Mouse (Mus musculus) stomach, embryonic 15.5 days (tissue): ENCODE measurements around the gene Rnf19b. TPM values are rescaled to one million over a fixed set of nuclear protein-coding genes. Genes with fewer than 3 reads are reported as not detected.

Source experiments
- ATAC-seq: fragments of 200-750 bp; cut with Nextera tagmentation; 2 replicates; pipeline ENCODE4 v1.8.0; 2017; ENCODE audit warnings: low read depth, moderate number of reproducible peaks, moderate TSS enrichment; ENCODE audit not compliant: insufficient read depth, low FRiP score
- H3K27ac ChIP-seq: fragments of 300-500 bp; sonication (generic); 2 replicates; pipeline ENCODE4 v1.5.1; 2015; ENCODE audit warnings: mild to moderate bottlenecking, inconsistent platforms
- H3K27me3 ChIP-seq: fragments of 300-500 bp; sonication (generic); replicated peaks from 2 replicates; pipeline ENCODE4 v1.6.1; 2015; ENCODE audit warnings: inconsistent platforms
- H3K36me3 ChIP-seq: fragments of 300-500 bp; sonication (generic); 2 replicates; pipeline ENCODE4 v1.6.1; 2015; ENCODE audit warnings: inconsistent platforms
- H3K4me1 ChIP-seq: fragments of 300-500 bp; sonication (generic); 2 replicates; pipeline ENCODE4 v1.6.1; 2015; ENCODE audit warnings: inconsistent platforms
- H3K4me2 ChIP-seq: fragments of 300-500 bp; sonication (generic); 2 replicates; pipeline ENCODE4 v1.6.1; 2015; ENCODE audit warnings: mild to moderate bottlenecking, inconsistent platforms
- H3K4me3 ChIP-seq: fragments of 300-500 bp; sonication (generic); replicated peaks from 2 replicates; pipeline ENCODE4 v1.5.1; 2015; ENCODE audit warnings: inconsistent platforms
- H3K9ac ChIP-seq: fragments of 300-500 bp; sonication (generic); 2 replicates; pipeline ENCODE4 v1.6.1; 2015; ENCODE audit warnings: inconsistent platforms
- H3K9me3 ChIP-seq: fragments of 300-500 bp; sonication (generic); 2 replicates; pipeline ENCODE4 v1.6.1; 2016; ENCODE audit warnings: inconsistent platforms
- WGBS: fragments of 180-500 bp; shearing (Covaris S2); methylation state at CpG from one replicate; pipeline ENCODE4 v1.1.7; 2015; 5-methylcytosine and 5-hydroxymethylcytosine counted together
- polyA plus RNA-seq: library from polyadenylated mRNA; unstranded; fragments of >200 nt; fragmentation: Nextera tagmentation; extraction: Ambion mirVana; gene quantifications from 2 replicates; pipeline ENCODE4 v1.2.1, GENCODE M21; 2015

Gene Rnf19b
- polyA plus RNA-seq, 1 experiment from 2014 or later: 7.6 TPM

GRCm38 (mm10) chr4:129021886-129022285 lies 36.2 kb upstream of the Rnf19b start:
- Histone ChIP-seq H3K4me1 (peaks cover 14% of the 10 kb centered on the region), H3K4me3 (no peak overlapping the region), H3K9me3 (no peaks in the 10 kb centered on the region), H3K4me2 (no peak overlapping the region), H3K27me3 (no peaks in the 10 kb centered on the region), H3K9ac (no peak overlapping the region), H3K27ac (no peak overlapping the region), H3K36me3 (no peaks in the 10 kb centered on the region)
- ATAC-seq: no peak
- WGBS: 81% methylated on average over 4 of the region's 4 CpGs

- no peaks in the 10 kb centered on the region for H3K36me3 ChIP-seq
- no peak overlapping the region for H3K4me3 ChIP-seq
- no peak overlapping the region for H3K9ac ChIP-seq
- H3K27me3 ChIP-seq: no peaks in the 10 kb centered on the region
- no peak overlapping the region for H3K27ac ChIP-seq
- H3K4me2 ChIP-seq: no peak overlapping the region
- peaks cover 14% of the 10 kb centered on the region for H3K4me1 ChIP-seq
- H3K9me3 ChIP-seq: no peaks in the 10 kb centered on the region
- no peak for ATAC-seq
- WGBS: 74% methylated on average over 6 of the region's 6 CpGs
These were observed 34.2 kb upstream of the Rnf19b start for GRCm38 (mm10) chr4:129023884-129024283.

- H3K4me3 ChIP-seq: no peak overlapping the region
- 0 out of 2 replicates have a peak overlapping the region, but pooled peaks have one; percentile 4 for H3K27ac ChIP-seq
- ATAC-seq: peak; percentile 82
- 24% methylated on average over 6 of the region's 6 CpGs for WGBS
- no peaks in the 10 kb centered on the region for H3K27me3 ChIP-seq
- no peaks in the 10 kb centered on the region for H3K9me3 ChIP-seq
- no peaks in the 10 kb centered on the region for H3K36me3 ChIP-seq
- H3K4me1 ChIP-seq: peaks cover 14% of the 10 kb centered on the region
- H3K9ac ChIP-seq: no peak overlapping the region
- no peak overlapping the region for H3K4me2 ChIP-seq
These were observed 33.3 kb upstream of the Rnf19b start for GRCm38 (mm10) chr4:129024775-129025174.

GRCm38 (mm10) chr4:129025707-129026106 lies 32.4 kb upstream of the Rnf19b start:
- Histone ChIP-seq H3K4me1 (peaks cover 8% of the 10 kb centered on the region), H3K9me3 (no peaks in the 10 kb centered on the region), H3K9ac (no peak overlapping the region), H3K4me3 (no peak overlapping the region), H3K27me3 (no peaks in the 10 kb centered on the region), H3K4me2 (no peak overlapping the region), H3K36me3 (no peaks in the 10 kb centered on the region), H3K27ac (no peak overlapping the region)
- ATAC-seq: no peak
- 90% methylated on average over 3 of the region's 3 CpGs for WGBS

GRCm38 (mm10) chr4:129030746-129031145 lies 27.3 kb upstream of the Rnf19b start:
- no peak overlapping the region for H3K4me3 ChIP-seq
- no peak overlapping the region for H3K27ac ChIP-seq
- peaks cover 26% of the 10 kb centered on the region for H3K4me1 ChIP-seq
- no peaks in the 10 kb centered on the region for H3K9me3 ChIP-seq
- H3K27me3 ChIP-seq: no peaks in the 10 kb centered on the region
- H3K4me2 ChIP-seq: no peak overlapping the region
- no peaks in the 10 kb centered on the region for H3K36me3 ChIP-seq
- no peak for ATAC-seq
- 87% methylated on average over 4 of the region's 4 CpGs for WGBS
- H3K9ac ChIP-seq: no peak overlapping the region

- Histone ChIP-seq H3K9me3 (no peaks in the 10 kb centered on the region), H3K4me3 (no peak overlapping the region), H3K27ac (no peak overlapping the region), H3K4me2 (no peak overlapping the region), H3K27me3 (no peaks in the 10 kb centered on the region), H3K36me3 (no peaks in the 10 kb centered on the region), H3K4me1 (peaks cover 26% of the 10 kb centered on the region), H3K9ac (no peak overlapping the region)
- ATAC-seq: no peak
- 77% methylated on average over 8 of the region's 8 CpGs for WGBS
These were observed 26.6 kb upstream of the Rnf19b start for GRCm38 (mm10) chr4:129031408-129031965.

GRCm38 (mm10) chr4:129032133-129032962 lies 25.7 kb upstream of the Rnf19b start:
- Histone ChIP-seq H3K9ac (no peak overlapping the region), H3K27me3 (no peaks in the 10 kb centered on the region), H3K9me3 (no peaks in the 10 kb centered on the region), H3K4me2 (no peak overlapping the region), H3K27ac (peak overlapping the region; percentile 58), H3K4me3 (no peak overlapping the region), H3K4me1 (peaks cover 26% of the 10 kb centered on the region), H3K36me3 (no peaks in the 10 kb centered on the region)
- no peak for ATAC-seq
- WGBS: 61% methylated on average over 11 of the region's 11 CpGs

- no peaks in the 10 kb centered on the region for H3K36me3 ChIP-seq
- H3K27ac ChIP-seq: peak overlapping the region; percentile 58
- no peaks in the 10 kb centered on the region for H3K27me3 ChIP-seq
- no peak overlapping the region; the same call in 1 of the 2 replicates for H3K4me3 ChIP-seq
- H3K4me2 ChIP-seq: peak overlapping the region; percentile 47
- no peaks in the 10 kb centered on the region for H3K9me3 ChIP-seq
- H3K4me1 ChIP-seq: peaks cover 26% of the 10 kb centered on the region
- peak; percentile 90 for ATAC-seq
- no peak overlapping the region for H3K9ac ChIP-seq
- 14% methylated on average over 17 of the region's 17 CpGs for WGBS
These were observed 24.8 kb upstream of the Rnf19b start for GRCm38 (mm10) chr4:129032963-129033951.

- Histone ChIP-seq H3K36me3 (no peaks in the 10 kb centered on the region), H3K27me3 (no peaks in the 10 kb centered on the region), H3K4me1 (peaks cover 26% of the 10 kb centered on the region), H3K9ac (no peak overlapping the region), H3K4me3 (no peak overlapping the region), H3K27ac (no peak overlapping the region), H3K4me2 (no peak overlapping the region), H3K9me3 (no peaks in the 10 kb centered on the region)
- 90% methylated on average over 3 of the region's 3 CpGs for WGBS
- no peak for ATAC-seq
These were observed 23.8 kb upstream of the Rnf19b start for GRCm38 (mm10) chr4:129034224-129034623.

- Histone ChIP-seq H3K4me3 (no peak overlapping the region), H3K4me2 (no peak overlapping the region; the same call in 1 of the 2 replicates), H3K36me3 (no peaks in the 10 kb centered on the region), H3K4me1 (peaks cover 26% of the 10 kb centered on the region), H3K9me3 (no peaks in the 10 kb centered on the region), H3K27me3 (no peaks in the 10 kb centered on the region), H3K9ac (no peak overlapping the region), H3K27ac (peak overlapping the region; percentile 57; the same call in 1 of the 2 replicates)
- 44% methylated on average over 13 of the region's 13 CpGs for WGBS
- ATAC-seq: no peak
These were observed 23.1 kb upstream of the Rnf19b start for GRCm38 (mm10) chr4:129034706-129035660.
